Mouse (Mus musculus): ENCODE results near the gene Wwox.

- no peak for TF ChIP-seq MAFK (IDR thresholded peaks at IDR 0.05; ENCODE audit: insufficient read depth, low read depth, low read length)
- no peak for TF ChIP-seq CHD2 (IDR thresholded peaks at IDR 0.05; ENCODE audit: low read depth, low read length)
Measured at GRCm38 (mm10) chr8:115019661-115020060, 580.2 kb downstream of the Wwox start.

Measured in ES-E14 (cell line).